Mouse (Mus musculus) cerebellum, postnatal 4 days (tissue): ENCODE results near the gene Icam5.
"Not testable (repeated sequence)": the region's sequence is repeated elsewhere in the genome, so short reads cannot be mapped to it uniquely, and the experiment has no call there.

Source experiments
- DNase-seq, 2 experiments: peaks; one replicate each; pipeline ENCODE4 v3.0.0; 2022; ENCODE audit warnings: low spot score in 2 of 2, mixed read lengths in 1 of 2

Icam5 gene

DNA sequence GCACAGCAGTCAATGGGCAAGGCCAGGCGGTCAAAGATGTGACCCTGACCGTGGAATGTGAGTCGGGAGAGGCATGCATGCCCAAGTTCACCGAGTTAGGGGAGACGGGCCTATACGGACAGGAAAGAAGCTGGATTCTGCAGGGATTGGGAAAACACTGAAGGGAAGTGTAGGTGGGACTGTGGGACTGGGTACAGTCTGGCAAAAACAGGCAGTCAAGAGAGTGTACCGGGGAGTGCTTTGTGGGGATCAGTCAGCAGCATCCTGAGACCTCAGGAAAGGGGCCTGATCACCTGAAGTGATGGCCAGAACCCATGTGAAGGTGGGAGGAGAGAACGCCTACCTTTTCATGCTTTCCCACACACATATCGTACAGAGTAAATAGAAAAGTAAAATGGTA is 3.7 kb downstream of the Icam5 start:
- DNase-seq = no peak

DNA sequence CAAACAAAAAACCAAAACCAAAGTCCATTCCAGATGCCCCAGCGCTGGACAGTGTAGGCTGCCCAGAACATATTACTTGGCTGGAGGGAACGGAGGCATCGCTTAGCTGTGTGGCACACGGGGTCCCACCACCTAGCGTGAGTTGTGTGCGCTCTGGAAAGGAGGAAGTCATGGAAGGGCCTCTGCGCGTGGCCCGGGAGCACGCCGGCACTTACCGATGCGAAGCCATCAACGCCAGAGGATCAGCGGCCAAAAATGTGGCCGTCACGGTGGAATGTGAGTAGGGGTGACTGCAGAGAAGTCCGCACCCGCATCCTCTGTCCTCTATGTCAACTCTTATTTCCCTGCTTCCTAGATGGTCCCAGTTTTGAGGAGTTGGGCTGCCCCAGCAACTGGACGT is 4.3 kb downstream of the Icam5 start:
- DNase-seq = no peak

DNA sequence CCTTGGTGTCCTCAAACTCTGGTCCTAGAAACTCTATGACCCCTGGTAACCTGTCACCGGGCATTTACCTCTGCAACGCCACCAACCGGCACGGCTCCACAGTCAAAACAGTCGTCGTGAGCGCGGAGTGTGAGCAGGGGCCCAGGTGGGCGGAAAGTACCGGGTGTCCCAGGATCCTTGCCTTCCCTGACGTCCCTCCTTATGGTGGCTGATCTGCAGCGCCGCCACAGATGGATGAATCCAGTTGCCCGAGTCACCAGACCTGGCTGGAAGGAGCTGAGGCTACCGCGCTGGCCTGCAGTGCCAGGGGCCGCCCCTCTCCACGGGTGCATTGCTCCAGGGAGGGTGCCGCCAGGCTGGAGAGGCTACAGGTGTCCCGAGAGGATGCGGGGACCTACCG is 4.8 kb downstream of the Icam5 start:
- no peak for DNase-seq

DNA sequence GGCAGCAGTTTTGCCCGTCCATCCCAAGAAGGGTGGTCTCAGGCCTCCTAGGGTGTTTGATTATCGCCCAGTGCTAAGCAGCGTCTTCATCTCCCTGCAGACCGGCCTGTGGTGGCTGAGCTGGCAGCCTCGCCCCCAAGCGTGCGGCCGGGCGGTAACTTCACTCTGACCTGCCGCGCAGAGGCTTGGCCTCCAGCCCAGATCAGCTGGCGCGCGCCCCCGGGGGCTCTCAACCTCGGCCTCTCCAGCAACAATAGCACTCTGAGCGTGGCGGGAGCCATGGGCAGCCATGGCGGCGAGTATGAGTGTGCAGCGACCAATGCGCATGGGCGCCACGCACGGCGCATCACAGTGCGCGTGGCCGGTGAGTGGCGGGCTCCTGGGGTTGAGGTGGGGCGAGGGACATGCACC is 5.6 kb downstream of the Icam5 start:
- DNase-seq = peak in 1 of 2 experiments; percentile 25

DNA sequence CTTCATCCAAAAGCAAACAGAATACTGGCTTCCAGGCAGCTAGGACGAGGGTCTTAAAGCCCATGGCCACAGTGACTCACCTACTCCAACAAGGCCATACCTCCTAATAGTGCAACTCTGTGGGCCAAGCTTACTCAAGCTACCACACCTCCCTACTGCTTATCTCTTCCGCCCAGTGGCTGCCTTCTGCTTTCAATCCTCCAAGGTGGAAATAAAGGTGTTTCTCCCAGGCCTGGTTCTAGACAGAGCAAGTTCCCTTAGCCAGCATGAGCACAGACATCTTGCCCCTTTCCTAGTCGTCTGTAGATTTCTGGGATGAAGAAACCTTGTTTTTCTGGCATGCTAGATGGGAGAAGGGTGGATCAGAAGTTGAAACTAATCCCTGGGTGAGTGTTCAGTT is 7.9 kb downstream of the Icam5 start:
- no peak for DNase-seq

DNA sequence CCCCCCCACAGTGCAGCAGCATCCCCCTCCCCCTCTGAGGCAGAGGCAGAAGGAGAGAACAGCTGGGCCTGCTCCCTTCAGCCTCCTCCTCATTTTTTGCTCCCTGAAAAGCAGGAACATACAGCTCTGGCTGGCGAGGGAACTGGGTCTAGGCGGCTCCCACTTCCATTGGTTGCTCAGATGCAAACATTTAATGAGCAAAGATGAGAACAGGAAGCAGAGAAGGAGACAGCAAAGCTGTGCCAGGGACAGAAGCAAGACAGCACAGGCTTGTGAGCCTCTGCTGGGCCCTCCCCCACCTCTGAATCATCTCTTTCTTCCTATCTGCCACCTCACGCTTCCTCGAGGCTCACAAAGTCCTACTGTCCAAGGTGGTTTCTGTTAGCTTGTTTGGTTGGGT is 9.4 kb downstream of the Icam5 start:
- no peak for DNase-seq

DNA sequence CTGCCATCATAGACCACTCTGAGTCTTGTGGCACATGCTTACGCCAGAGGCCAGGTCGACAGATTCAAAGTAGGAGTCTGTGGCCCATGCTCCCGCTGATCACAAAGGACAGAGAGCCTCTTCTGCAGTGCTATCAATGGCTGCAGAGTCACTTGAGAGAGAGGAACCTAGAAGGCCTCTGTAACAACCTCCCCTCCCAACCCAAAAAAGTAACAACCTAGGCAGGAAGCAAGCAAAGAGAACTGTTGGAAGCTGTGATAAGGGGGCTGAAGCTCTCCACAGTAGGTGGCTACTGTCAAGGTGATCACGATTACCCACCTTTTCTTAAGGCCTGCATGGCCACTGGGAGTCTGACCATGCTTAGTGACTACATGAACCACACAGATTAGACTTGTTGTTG is 11.7 kb downstream of the Icam5 start:
- DNase-seq = no peak

DNA sequence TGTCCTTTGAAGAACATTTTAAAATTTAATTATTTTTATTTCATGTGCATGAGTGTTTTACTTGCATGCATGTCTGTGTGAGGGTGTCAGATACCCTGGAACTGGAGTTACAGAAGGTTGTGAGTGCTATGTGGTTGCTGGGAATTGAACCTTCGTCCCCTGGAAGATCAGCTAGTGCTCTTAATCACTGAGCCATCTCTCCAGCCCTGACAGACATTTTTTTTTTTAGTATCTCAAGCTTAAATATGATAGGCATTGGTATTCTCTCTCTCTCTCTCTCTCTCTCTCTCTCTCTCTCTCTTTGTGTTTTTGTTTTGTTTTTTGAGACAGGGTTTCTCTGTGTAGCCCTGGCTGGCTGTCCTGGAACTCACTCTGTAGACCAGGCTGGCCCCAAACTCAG is 12.9 kb downstream of the Icam5 start:
- DNase-seq = not testable (repeated sequence)

DNA sequence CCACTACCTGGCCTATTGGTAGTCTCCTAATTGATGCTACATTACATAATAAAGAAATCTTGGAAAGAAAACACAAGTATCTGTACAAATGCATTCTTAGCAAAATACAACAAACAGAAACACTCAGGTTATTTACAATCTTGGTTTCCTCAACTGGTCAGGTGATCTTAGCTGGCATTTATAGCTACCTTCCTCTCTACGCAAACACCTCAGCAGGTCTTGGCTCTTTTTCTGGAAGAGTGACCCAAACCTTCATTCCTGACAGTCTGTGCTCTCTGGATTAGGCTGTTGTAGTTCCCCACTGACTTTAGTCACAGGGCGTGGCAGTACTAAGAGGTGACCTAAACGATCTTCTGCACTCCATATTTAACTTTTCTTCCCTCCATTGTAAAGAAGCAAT is 13.4 kb downstream of the Icam5 start:
- DNase-seq = no peak

DNA sequence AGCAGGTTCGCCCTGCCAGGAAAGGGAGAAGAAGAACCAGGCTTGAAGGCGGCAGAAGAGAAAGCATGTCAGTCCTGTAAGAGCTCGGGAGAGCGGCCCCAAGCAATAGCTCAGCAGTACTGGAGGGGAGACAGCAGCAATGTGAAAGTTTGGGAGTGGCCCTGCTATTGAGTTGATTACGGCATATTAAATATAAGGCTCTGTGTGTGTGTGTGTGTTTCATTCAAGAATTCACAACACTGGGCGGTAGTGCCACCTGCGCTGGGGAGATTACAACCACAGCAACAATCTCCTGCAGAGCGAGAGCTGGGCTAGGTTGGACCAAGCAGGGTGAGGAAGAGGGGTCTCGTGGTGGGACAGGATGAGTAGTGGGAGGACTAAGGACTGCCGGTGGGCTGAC is 19.7 kb downstream of the Icam5 start:
- no peak for DNase-seq

DNA sequence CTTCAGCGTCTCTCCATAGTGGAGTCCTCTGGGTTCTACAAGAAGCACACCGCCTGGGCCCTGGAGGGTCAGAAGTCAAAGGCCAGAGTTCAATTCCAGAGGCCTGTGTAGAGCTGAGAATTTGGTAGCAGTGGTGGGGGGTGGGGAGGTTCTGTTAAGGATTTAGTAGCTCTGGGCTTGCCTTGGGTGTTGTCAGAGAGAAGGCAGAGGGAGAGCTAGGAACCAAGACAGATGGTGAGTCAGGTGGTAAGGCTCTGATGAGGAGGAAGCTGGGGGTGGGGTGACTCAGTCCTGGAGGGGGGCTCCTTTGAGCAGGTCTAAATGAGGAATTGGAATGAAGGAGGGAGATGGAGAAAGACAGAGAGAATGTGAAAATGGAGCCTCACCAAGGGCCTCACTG is 31.1 kb downstream of the Icam5 start:
- DNase-seq = no peak

DNA sequence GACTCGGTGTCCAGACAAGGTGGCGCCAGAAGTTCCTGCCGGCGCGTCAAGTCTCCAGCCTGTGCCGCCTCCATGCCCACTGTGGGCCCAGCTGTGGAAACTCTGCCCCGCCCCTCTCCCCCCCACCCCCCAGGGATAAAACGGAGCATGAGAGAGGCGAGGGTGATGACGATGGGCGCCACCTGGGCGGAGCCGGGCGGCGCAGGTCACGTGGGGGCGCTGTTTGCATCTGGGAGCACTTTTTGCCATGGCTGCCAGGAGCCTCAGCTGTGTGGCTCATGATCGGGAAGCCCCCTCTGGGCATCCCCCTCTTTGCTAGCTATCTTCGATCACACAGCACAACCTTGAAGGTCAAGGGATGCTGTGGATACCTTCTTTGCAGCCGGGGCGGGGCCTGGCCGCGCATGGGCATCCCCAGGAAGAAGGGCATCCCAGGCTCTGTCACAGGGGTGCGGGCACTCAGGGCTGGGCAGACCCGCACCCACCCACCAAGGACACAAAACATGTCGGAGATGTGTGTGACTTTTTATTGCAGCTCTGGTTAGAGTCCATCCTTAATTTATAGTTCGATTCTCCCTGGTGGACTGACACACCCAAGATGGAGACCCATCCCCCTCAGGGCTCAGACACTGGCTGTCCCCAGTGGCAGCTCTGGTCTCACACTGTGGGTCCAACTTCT is 35.3 kb downstream of the Icam5 start, which contains the start of gene Zglp1:
Zglp1 (minus strand) TSS at position 88 of the 679 bp plus-strand sequence.
- no peak for DNase-seq

DNA sequence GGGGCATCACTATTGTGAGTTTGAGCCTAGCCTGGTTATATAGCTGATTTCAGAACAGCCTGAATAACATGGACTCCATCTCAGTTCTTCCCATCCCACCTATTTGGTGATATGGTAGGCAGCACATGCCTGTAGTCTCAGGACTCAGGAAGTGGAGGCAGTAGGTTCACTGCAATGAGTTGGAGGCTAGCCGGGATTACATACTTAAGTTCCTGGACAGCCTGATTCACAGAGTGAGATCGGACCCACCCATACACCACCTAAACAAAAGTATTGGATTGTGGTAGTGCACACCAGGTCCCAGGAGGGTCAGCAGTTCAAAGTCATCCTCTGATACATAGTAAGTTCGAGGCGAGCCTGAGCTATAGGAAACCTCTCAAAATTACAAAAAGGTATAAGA is 40.8 kb downstream of the Icam5 start:
- DNase-seq = no peak

DNA sequence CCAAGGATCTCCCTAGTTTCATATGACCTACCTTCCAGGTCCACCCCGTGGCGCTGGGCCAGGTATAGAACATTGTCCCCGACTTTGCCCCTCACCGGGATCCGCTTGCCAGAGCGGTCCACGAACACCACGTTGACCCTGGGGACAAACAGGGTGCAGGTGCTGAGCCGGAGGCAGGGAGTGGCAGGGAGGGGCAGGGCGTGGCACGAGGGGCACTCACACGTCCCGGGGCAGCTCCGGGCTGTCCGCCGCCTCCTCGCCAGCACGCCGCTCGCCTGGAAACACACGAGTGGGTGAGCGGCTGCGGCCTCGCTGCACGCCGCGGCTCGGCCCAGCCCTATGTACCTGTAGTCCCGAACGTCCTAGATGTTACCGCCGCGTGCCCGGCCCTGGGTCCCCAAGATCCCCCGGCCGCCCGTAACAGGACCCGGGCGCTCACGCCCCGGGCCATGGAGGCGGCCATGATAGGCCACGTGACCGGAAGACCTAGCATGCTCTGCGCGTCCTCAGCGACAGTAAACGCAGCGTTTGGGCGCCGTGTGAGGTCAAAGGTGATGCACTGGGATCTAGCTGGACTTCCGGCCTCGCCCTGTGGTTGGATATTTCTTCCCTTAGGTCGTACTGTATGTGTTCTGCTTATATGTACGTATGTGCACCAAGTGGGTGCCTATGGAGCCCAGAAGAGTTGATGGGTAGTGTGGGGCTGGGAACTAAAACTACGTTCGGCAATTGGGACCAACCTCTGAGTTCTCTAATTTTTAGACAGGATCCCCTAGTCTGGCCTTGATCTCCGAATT is 41.4 kb downstream of the Icam5 start, which contains the start of the genes Gm49373 and Fdx1l:
Gm49373 (minus strand) TSS at position 53 of the 797 bp plus-strand sequence.
Fdx1l (minus strand) TSS at position 571 of the 797 bp plus-strand sequence.
- peak; percentile 71 to 87 for DNase-seq

DNA sequence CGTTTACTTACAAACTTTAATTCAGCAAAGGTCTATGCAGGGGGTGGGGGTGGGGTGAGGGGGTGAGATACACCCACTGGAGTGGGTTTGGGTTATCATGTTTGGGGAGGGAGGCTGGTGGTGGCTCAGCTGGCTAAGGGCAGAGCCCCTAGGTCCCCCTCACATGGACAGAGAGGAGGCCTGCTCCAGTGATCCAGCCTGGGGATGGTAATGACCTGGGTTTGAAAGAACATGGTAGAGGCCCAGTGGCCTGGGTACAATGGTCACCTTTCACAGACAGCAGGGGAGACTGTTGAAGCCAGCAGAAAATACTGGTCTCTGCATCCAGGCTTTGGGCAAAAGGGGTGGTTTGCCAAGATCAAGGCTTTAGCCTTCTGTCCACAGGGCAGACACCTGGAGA is 42.3 kb downstream of the Icam5 start:
- no peak for DNase-seq

DNA sequence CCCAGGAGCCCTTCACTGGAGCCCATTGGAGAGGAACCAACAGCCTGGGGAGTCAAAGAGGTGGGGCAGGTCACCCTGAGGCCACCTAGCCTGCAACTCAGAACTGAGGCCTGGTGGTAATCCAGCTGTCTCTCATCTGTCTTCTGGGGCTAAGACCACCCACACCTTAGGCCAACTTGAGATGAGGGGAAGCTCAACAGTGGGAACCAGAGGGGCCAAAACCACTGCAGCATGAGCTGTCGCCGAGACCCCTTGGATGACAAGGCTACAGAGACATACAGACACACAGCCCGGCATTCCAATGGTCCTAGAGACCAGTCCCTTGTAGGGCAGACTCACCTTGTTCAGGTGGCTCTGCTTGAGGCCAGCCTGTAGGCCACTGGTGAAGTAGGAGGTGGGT is 43.8 kb downstream of the Icam5 start:
- no peak for DNase-seq

DNA sequence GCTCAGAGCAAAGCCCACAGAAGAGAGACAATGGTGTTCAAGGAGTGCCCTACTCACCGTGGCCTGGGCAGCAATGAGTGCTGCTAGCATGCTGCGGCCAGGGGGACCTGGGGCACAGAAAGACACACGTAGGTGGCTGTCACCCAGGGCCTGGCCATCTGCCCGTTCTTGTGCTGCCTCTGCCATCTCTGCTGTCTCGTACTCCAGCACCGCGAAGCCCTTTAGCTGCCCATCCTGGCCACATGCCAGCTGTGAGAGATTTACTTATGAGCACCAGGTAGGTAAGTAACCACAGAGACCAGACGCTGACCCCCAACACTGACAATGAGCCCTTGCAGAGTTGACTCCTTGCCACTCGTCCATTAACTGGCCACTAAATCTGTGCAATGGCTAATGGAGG is 49.3 kb downstream of the Icam5 start:
- DNase-seq = no peak

DNA sequence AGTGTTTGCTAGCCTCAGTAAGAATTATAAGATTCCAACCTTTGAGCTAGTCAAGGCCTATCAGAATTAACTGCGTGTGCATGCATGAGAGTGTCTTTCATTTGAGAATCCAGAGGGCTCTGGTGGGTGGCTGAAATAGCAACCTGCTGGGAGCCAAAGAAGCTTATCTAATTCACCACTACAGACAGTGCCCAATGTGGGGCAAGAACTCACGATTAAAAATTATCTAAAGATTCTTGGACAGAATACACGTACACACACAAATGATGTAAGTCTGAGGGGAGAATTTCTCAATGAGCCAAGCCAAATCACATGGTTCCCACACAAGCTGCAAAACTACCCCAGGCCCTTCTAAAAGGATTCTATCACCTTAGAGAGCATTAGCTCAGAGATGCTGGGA is 51.5 kb downstream of the Icam5 start:
- DNase-seq = no peak
